Mouse (Mus musculus) layer of hippocampus, adult 2 months (tissue): ENCODE measurements around the gene Tmbim4. TPM values are rescaled to one million over a fixed set of nuclear protein-coding genes. Genes with fewer than 3 reads are reported as not detected.

Experiments
- DNase-seq, 2 experiments: peaks; one replicate each; pipeline ENCODE4 v3.0.0; 2022; ENCODE audit warnings: low spot score in 2 of 2
- H3K27ac ChIP-seq: fragments of 200-600 bp; 2 replicates; pipeline ENCODE4 v1.8.1; 2022
- H3K4me3 ChIP-seq: fragments of 200-600 bp; 2 replicates; pipeline ENCODE4 v1.8.1; 2022; ENCODE audit warnings: mild to moderate bottlenecking
- CTCF ChIP-seq: fragments of 200-600 bp; conservative IDR thresholded peaks from 2 replicates; pipeline ENCODE4 v1.8.1; 2022; ENCODE audit warnings: antibody characterized with exemption, mild to moderate bottlenecking, moderate library complexity
- total RNA-seq, 2 experiments: library from RNA; stranded (reverse); gene quantifications; 2 replicates each; pipeline ENCODE4 v1.2.3; 2021

Tmbim4 gene
- total RNA-seq, 2 experiments from 2014 or later: 55.6 to 59.0 TPM

GRCm38 (mm10) chr10:120271879-120272269 lies 70.5 kb downstream of the Tmbim4 start:
- no peak for DNase-seq
- Histone ChIP-seq H3K4me3 (no peak overlapping the region), H3K27ac (no peak overlapping the region)
- no peak for TF ChIP-seq CTCF

- no peak for DNase-seq
- TF ChIP-seq CTCF: no peak
- no peak overlapping the region for H3K27ac ChIP-seq
- H3K4me3 ChIP-seq: no peak overlapping the region
These were observed 71.0 kb downstream of the Tmbim4 start for GRCm38 (mm10) chr10:120272270-120272883.

GRCm38 (mm10) chr10:120273335-120273734 lies 71.9 kb downstream of the Tmbim4 start:
- TF ChIP-seq CTCF: no peak
- H3K27ac ChIP-seq: no peak overlapping the region
- DNase-seq: no peak
- H3K4me3 ChIP-seq: no peak overlapping the region

Other genes starting within 250 kb of the Tmbim4 start
- gene Helb, start 88.6 kb upstream of the Tmbim4 start, total RNA-seq: 1 to 10 TPM; 3.8 to 4.6 TPM
- gene Irak3, start 540 bp downstream of the Tmbim4 start, total RNA-seq: under 1 TPM; 0.49 to 0.61 TPM
- 10 to 100 TPM; 15.0 to 16.1 TPM for gene Llph, start 25.5 kb downstream of the Tmbim4 start, total RNA-seq